In the genomic region with DNA sequence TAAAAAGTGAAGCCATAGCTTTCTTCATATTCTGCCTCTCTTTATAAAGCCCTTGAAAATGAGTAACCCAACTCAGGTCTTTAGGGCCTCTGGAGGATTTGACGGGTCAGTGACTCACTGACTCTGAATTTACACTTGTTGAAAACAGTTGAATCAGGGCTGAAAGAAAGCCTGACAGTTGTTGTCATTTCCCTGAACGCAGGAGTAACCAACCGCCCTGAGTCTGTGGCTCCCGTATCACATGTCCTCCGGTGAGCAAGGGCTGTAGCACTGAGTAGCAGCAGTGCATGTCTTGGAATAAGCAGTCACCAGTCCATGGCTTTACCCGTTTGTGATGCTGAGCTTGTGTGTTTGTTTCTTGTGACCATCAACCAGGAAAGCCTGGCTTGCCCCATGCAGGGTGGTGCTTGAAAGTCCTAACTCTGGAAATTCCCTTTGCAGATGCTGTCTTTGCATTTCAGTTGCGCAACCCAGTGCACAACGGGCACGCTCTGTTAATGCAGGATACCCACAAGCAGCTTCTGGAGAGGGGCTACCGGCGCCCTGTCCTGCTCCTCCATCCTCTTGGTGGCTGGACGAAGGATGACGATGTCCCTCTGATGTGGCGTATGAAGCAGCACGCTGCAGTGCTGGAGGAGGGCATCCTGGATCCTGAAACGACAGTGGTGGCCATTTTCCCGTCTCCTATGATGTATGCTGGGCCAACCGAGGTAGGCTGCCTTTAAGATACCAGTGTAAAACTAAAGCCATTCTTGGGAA, we compare ENCODE assay signal across 28 mouse cellular contexts. TPM values are rescaled to one million over a fixed set of nuclear protein-coding genes. Genes with fewer than 3 reads are reported as not detected.
DNase-seq lines count a peak whose midpoint lies in the region; ATAC-seq and TF ChIP-seq lines count a peak whose summit lies in the region.
"Had no signal": no experiment of that assay in that cellular context is flagged by ENCODE, and none has a peak within 500 bp of the region (broad histone marks: within the 10 kb centered on the region; RNA-seq: fewer than 3 reads in every experiment).

No protein-coding gene starts in this region.

- DNase-seq in hindbrain, embryonic 11.5 days (ENCODE audit: low spot score) = no peak
- DNase-seq in kidney, postnatal 4 days = peak; percentile 20 to 27
- DNase-seq in kidney, adult 9 months = no peak
- DNase-seq in NIH3T3 (ENCODE audit: low read depth) = peak; percentile 80
- no peak for DNase-seq in embryonic facial prominence, embryonic 10.5 days (ENCODE audit: low spot score)
- no peak for DNase-seq in cerebellum, adult 2 months
- DNase-seq: cerebellum, adult 8-10 months; cerebellum, postnatal 25 days; heart, postnatal 10 days; kidney, postnatal 10 days; liver; lung, adult 2 months; lung, postnatal 10 days; right cerebral cortex, adult 18-20 months; spleen, adult 18-20 months; thymus, adult 18-20 months; thymus, postnatal 25 days had no signal

- no peak overlapping the region for H3K4me3 ChIP-seq in hindbrain, embryonic 16.5 days (ENCODE audit: low read length)
- H3K4me3 ChIP-seq in hindbrain, embryonic 11.5 days (ENCODE audit: low read depth, low read length) = no peak overlapping the region
- H3K4me3 ChIP-seq in embryonic facial prominence, embryonic 10.5 days = no peak overlapping the region
- H3K4me3 ChIP-seq in cerebellum, adult 2 months (replicated peaks; ENCODE audit: insufficient read depth, low read depth, low read length) = no peak overlapping the region
- H3K4me3 ChIP-seq: embryonic facial prominence, embryonic 12.5 days; forebrain, embryonic 10.5 days; heart, embryonic 13.5 days; hindbrain, embryonic 15.5 days; neural tube, embryonic 12.5 days had no signal

- peaks cover 13% of the 10 kb centered on the region for H3K36me3 ChIP-seq in hindbrain, embryonic 16.5 days (ENCODE audit: control insufficient read depth, insufficient read depth, low read length)
- H3K36me3 ChIP-seq in hindbrain, embryonic 11.5 days (ENCODE audit: control insufficient read depth, insufficient read depth, low read length) = peaks cover 6% of the 10 kb centered on the region; the same call in 1 of the 2 replicates
- peaks cover 50% of the 10 kb centered on the region for H3K36me3 ChIP-seq in embryonic facial prominence, embryonic 10.5 days (replicated peaks)

- H3K27me3 ChIP-seq in hindbrain, embryonic 16.5 days (replicated peaks; ENCODE audit: control insufficient read depth, insufficient read depth, low read length) = no peaks in the 10 kb centered on the region
- H3K27me3 ChIP-seq in hindbrain, embryonic 11.5 days (ENCODE audit: control insufficient read depth, insufficient read depth, low read length) = no peaks in the 10 kb centered on the region
- H3K27me3 ChIP-seq in embryonic facial prominence, embryonic 10.5 days (replicated peaks; ENCODE audit: low read depth, poor library complexity, severe bottlenecking) = no peaks in the 10 kb centered on the region
- no peaks in the 10 kb centered on the region for H3K27me3 ChIP-seq in cerebellum, adult 2 months (ENCODE audit: control insufficient read depth, insufficient read depth, low read length)
- H3K27me3 ChIP-seq: embryonic facial prominence, embryonic 12.5 days; heart, embryonic 13.5 days; hindbrain, embryonic 15.5 days; neural tube, embryonic 12.5 days had no signal

- no peak overlapping the region for H3K9ac ChIP-seq in hindbrain, embryonic 16.5 days (ENCODE audit: low read depth, low read length)
- no peak overlapping the region for H3K9ac ChIP-seq in hindbrain, embryonic 11.5 days (ENCODE audit: low read depth, low read length)
- H3K9ac ChIP-seq: embryonic facial prominence, embryonic 12.5 days; heart, embryonic 13.5 days; hindbrain, embryonic 15.5 days; liver, embryonic 14.5 days; neural tube, embryonic 12.5 days had no signal

- H3K9me3 ChIP-seq in hindbrain, embryonic 16.5 days (ENCODE audit: control insufficient read depth, low read length) = no peaks in the 10 kb centered on the region
- H3K9me3 ChIP-seq in hindbrain, embryonic 11.5 days (ENCODE audit: control insufficient read depth, low read length) = no peaks in the 10 kb centered on the region
- H3K9me3 ChIP-seq in embryonic facial prominence, embryonic 10.5 days = no peaks in the 10 kb centered on the region
- H3K9me3 ChIP-seq: embryonic facial prominence, embryonic 12.5 days; forebrain, embryonic 10.5 days; heart, embryonic 13.5 days; hindbrain, embryonic 15.5 days; neural tube, embryonic 12.5 days had no signal

- no peak for TF ChIP-seq POLR2A in cerebellum, adult 2 months (IDR thresholded peaks at IDR 0.05; ENCODE audit: borderline replicate concordance, insufficient read depth, low read length)

- H3K4me1 ChIP-seq in hindbrain, embryonic 16.5 days (ENCODE audit: control insufficient read depth, insufficient read depth, low read depth, low read length) = no peaks in the 10 kb centered on the region
- H3K4me1 ChIP-seq in hindbrain, embryonic 11.5 days (replicated peaks; ENCODE audit: control insufficient read depth, insufficient read depth, low read length) = no peaks in the 10 kb centered on the region
- H3K4me1 ChIP-seq in embryonic facial prominence, embryonic 10.5 days = peaks cover 12% of the 10 kb centered on the region
- H3K4me1 ChIP-seq in cerebellum, adult 2 months (ENCODE audit: control insufficient read depth, insufficient read depth, low read length) = no peaks in the 10 kb centered on the region
- H3K4me1 ChIP-seq: embryonic facial prominence, embryonic 12.5 days; heart, embryonic 13.5 days; hindbrain, embryonic 15.5 days; neural tube, embryonic 12.5 days had no signal

- 0 out of 2 replicates have a peak, but pooled peaks have one; percentile 14 for ATAC-seq in hindbrain, embryonic 16.5 days
- no peak for ATAC-seq in hindbrain, embryonic 11.5 days (ENCODE audit: low FRiP score)
- ATAC-seq: forebrain, embryonic 16.5 days; midbrain, embryonic 16.5 days had no signal

- WGBS in hindbrain, embryonic 16.5 days = 92% methylated on average over 18 of the region's 18 CpGs
- WGBS in hindbrain, embryonic 11.5 days = 88% methylated on average over 18 of the region's 18 CpGs
- WGBS in embryonic facial prominence, embryonic 10.5 days = 93% methylated on average over 18 of the region's 18 CpGs
- 95% methylated on average over 18 of the region's 18 CpGs for WGBS in cerebellum, adult 2 months

- no peak overlapping the region for H3K4me2 ChIP-seq in hindbrain, embryonic 16.5 days (ENCODE audit: low read length)
- no peak overlapping the region for H3K4me2 ChIP-seq in hindbrain, embryonic 11.5 days (replicated peaks; ENCODE audit: low read depth, low read length)
- H3K4me2 ChIP-seq: embryonic facial prominence, embryonic 12.5 days; heart, embryonic 13.5 days; hindbrain, embryonic 15.5 days; neural tube, embryonic 12.5 days had no signal

- H3K27ac ChIP-seq in hindbrain, embryonic 16.5 days (ENCODE audit: low read depth, low read length) = no peak overlapping the region
- no peak overlapping the region for H3K27ac ChIP-seq in hindbrain, embryonic 11.5 days (ENCODE audit: low read depth, low read length)
- no peak overlapping the region for H3K27ac ChIP-seq in embryonic facial prominence, embryonic 10.5 days (replicated peaks)
- H3K27ac ChIP-seq in cerebellum, adult 2 months (ENCODE audit: insufficient read depth, low read length) = no peak overlapping the region
- H3K27ac ChIP-seq: embryonic facial prominence, embryonic 12.5 days; forebrain, embryonic 10.5 days; heart, embryonic 13.5 days; hindbrain, embryonic 15.5 days; liver, embryonic 14.5 days; macrophage; neural tube, embryonic 12.5 days; stomach, postnatal 0 days had no signal

- no peak for TF ChIP-seq CTCF in cerebellum, adult 2 months (IDR thresholded peaks at IDR 0.05; ENCODE audit: borderline replicate concordance, insufficient read depth, low read depth, low read length)

RNA-seq across cellular contexts. Expression of a gene that starts 54.2 kb away (rescaled TPM):
- polyA plus RNA-seq in hindbrain, embryonic 16.5 days (2015; fragmentation: Nextera tagmentation; extraction: Ambion mirVana) = 134 and 136 TPM in 2 replicates
- 83.8 and 86.9 TPM in 2 replicates for polyA plus RNA-seq in hindbrain, embryonic 11.5 days (2014; fragmentation: Nextera tagmentation; extraction: Ambion mirVana)
- 62.4 and 71.1 TPM in 2 replicates for polyA plus RNA-seq in embryonic facial prominence, embryonic 10.5 days (2016; fragmentation: Nextera tagmentation; extraction: Ambion mirVana)
- polyA plus RNA-seq in cerebellum, adult 2 months (2012; rRNA removed) = 78.0 and 78.9 TPM in 2 replicates

Comparison
In these comparisons a context has a peak if more than half of its experiments do, and no peak if none do; other contexts are left out.
1. DNase-seq: peak in kidney, postnatal 4 days (2 of 2) and NIH3T3 (single experiment); none in hindbrain, embryonic 11.5 days (single experiment), kidney, adult 9 months (single experiment), embryonic facial prominence, embryonic 10.5 days (single experiment) and cerebellum, adult 2 months (0 of 2).